Mouse (Mus musculus) intestine, embryonic 14.5 days (tissue): ENCODE measurements around the gene Ptprd. TPM values are rescaled to one million over a fixed set of nuclear protein-coding genes. Genes with fewer than 3 reads are reported as not detected.

Experiments
- ATAC-seq: fragments of 200-750 bp; cut with Nextera tagmentation; replicated peaks from 2 replicates; pipeline ENCODE4 v1.8.0; 2017; ENCODE audit warnings: low read depth, moderate number of reproducible peaks, moderate TSS enrichment, moderate library complexity; ENCODE audit not compliant: low FRiP score, low TSS enrichment
- DNase-seq: peaks from one replicate; pipeline ENCODE4 v3.0.0-alpha.2; 2018; ENCODE audit warnings: low spot score
- H3K27ac ChIP-seq: fragments of 300-500 bp; sonication (generic); 2 replicates; pipeline ENCODE4 v1.5.1; 2014; ENCODE audit warnings: low read depth, mild to moderate bottlenecking, control low read depth
- H3K27me3 ChIP-seq: fragments of 300-500 bp; sonication (generic); replicated peaks from 2 replicates; pipeline ENCODE4 v1.6.1; 2014; ENCODE audit warnings: low read length, control low read depth; ENCODE audit not compliant: control insufficient read depth, insufficient read depth
- H3K36me3 ChIP-seq: fragments of 300-500 bp; sonication (generic); 2 replicates; pipeline ENCODE4 v1.6.1; 2014; ENCODE audit warnings: low read length, control low read depth; ENCODE audit not compliant: control insufficient read depth, insufficient read depth
- H3K4me1 ChIP-seq: fragments of 300-500 bp; sonication (generic); replicated peaks from 2 replicates; pipeline ENCODE4 v1.6.1; 2014; ENCODE audit warnings: low read length, control low read depth, mixed read lengths; ENCODE audit not compliant: control insufficient read depth, insufficient read depth
- H3K4me2 ChIP-seq: fragments of 300-500 bp; sonication (generic); 2 replicates; pipeline ENCODE4 v1.6.1; 2014; ENCODE audit warnings: low read length
- H3K4me3 ChIP-seq: fragments of 300-500 bp; sonication (generic); 2 replicates; pipeline ENCODE4 v1.5.1; 2014; ENCODE audit warnings: low read depth, low read length, control low read depth, mixed read lengths
- H3K9ac ChIP-seq: fragments of 300-500 bp; sonication (generic); 2 replicates; pipeline ENCODE4 v1.6.1; 2014; ENCODE audit warnings: mild to moderate bottlenecking, low read length
- H3K9me3 ChIP-seq: fragments of 300-500 bp; sonication (generic); 2 replicates; pipeline ENCODE4 v1.6.1; 2016; ENCODE audit warnings: low read length, control low read depth; ENCODE audit not compliant: control insufficient read depth
- WGBS: fragments of 180-500 bp; shearing (Covaris S2); extraction: QIAGEN DNeasy Blood & Tissue Kit; methylation state at CpG from one replicate; pipeline ENCODE4 v1.1.7; 2014; 5-methylcytosine and 5-hydroxymethylcytosine counted together
- polyA plus RNA-seq: library from polyadenylated mRNA; unstranded; fragments of >200 nt; fragmentation: Nextera tagmentation; extraction: Ambion mirVana; gene quantifications from 2 replicates; pipeline ENCODE4 v1.2.1, GENCODE M21; 2014

Gene Ptprd
- polyA plus RNA-seq, 1 experiment from 2014 or later: 19.4 TPM

- H3K9ac ChIP-seq: no peak overlapping the region
- no peak overlapping the region for H3K27ac ChIP-seq
- DNase-seq: no peak
- H3K27me3 ChIP-seq: no peaks in the 10 kb centered on the region
- no peak overlapping the region for H3K4me2 ChIP-seq
- no peak overlapping the region for H3K4me3 ChIP-seq
- H3K4me1 ChIP-seq: no peaks in the 10 kb centered on the region
- H3K36me3 ChIP-seq: no peaks in the 10 kb centered on the region
- 52% methylated on average over 5 of the region's 5 CpGs for WGBS
- no peak for ATAC-seq
- no peaks in the 10 kb centered on the region for H3K9me3 ChIP-seq
These were observed 697.7 kb downstream of the Ptprd start for GRCm38 (mm10) chr4:77513914-77514628.

DNA sequence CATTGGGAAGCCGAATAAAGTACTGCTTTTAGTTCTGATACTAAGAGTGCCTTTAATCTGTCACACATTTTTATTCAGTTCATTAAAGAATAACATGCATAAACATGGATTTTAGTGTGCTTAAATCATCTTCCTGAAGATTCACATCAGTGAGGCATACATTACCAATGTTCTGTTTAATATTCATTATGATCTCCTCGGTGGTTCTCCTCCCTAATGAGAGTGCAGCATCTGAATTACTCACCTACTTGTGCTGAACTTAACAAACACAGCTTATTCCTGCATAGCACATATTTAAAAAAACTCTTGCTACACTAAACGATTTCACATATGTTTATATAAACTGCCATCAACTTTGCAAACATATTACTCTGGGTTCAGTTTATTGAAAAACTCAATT lies 698.7 kb downstream of the Ptprd start:
- Histone ChIP-seq H3K4me2 (no peak overlapping the region), H3K27me3 (no peaks in the 10 kb centered on the region), H3K9ac (no peak overlapping the region), H3K9me3 (no peaks in the 10 kb centered on the region), H3K27ac (no peak overlapping the region), H3K4me1 (no peaks in the 10 kb centered on the region), H3K36me3 (no peaks in the 10 kb centered on the region), H3K4me3 (no peak overlapping the region)
- 60% methylated on average over 3 of the region's 3 CpGs for WGBS
- DNase-seq (no peak), ATAC-seq (no peak)

- H3K9ac ChIP-seq: no peak overlapping the region
- no peaks in the 10 kb centered on the region for H3K4me1 ChIP-seq
- H3K4me2 ChIP-seq: no peak overlapping the region
- H3K4me3 ChIP-seq: no peak overlapping the region
- no peak overlapping the region for H3K27ac ChIP-seq
- H3K36me3 ChIP-seq: no peaks in the 10 kb centered on the region
- no peaks in the 10 kb centered on the region for H3K9me3 ChIP-seq
- no peaks in the 10 kb centered on the region for H3K27me3 ChIP-seq
- ATAC-seq (no peak), DNase-seq (no peak)
- 72% methylated on average over 7 of the region's 7 CpGs for WGBS
These were observed 757.7 kb downstream of the Ptprd start for GRCm38 (mm10) chr4:77454049-77454448.

GRCm38 (mm10) chr4:77399146-77399545 lies 812.6 kb downstream of the Ptprd start:
- no peak overlapping the region for H3K9ac ChIP-seq
- no peaks in the 10 kb centered on the region for H3K4me1 ChIP-seq
- no peak overlapping the region for H3K4me3 ChIP-seq
- no peak overlapping the region for H3K4me2 ChIP-seq
- H3K36me3 ChIP-seq: no peaks in the 10 kb centered on the region
- WGBS: 79% methylated on average over 4 of the region's 4 CpGs
- ATAC-seq (no peak), DNase-seq (no peak)
- H3K9me3 ChIP-seq: no peaks in the 10 kb centered on the region
- no peak overlapping the region for H3K27ac ChIP-seq
- H3K27me3 ChIP-seq: no peaks in the 10 kb centered on the region

- no peak for DNase-seq
- no peak overlapping the region for H3K4me3 ChIP-seq
- H3K27me3 ChIP-seq: no peaks in the 10 kb centered on the region
- no peak for ATAC-seq
- no peak overlapping the region for H3K4me2 ChIP-seq
- no peak overlapping the region for H3K9ac ChIP-seq
- no peaks in the 10 kb centered on the region for H3K36me3 ChIP-seq
- no peaks in the 10 kb centered on the region for H3K4me1 ChIP-seq
- H3K27ac ChIP-seq: no peak overlapping the region
- no peaks in the 10 kb centered on the region for H3K9me3 ChIP-seq
These were observed 850.0 kb downstream of the Ptprd start for GRCm38 (mm10) chr4:77361728-77362127.

DNA sequence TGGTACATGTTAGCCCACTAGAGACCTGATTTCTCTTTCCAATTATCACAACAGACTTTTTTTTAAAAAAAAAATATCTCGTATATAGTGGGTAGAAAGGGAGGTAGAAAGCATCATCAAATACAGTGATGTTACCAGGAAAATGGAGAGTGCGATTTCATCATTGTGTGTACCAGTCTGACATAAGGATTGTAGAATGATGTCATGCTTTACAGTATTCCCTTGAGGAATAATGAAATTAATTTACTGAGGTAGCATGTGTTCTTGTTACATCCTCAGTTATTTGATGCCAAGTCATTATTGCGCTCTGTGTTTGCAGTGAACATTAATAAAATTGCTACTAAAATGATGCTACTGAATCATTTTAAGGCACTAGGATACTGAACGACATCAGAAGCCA lies 884.6 kb downstream of the Ptprd start:
- H3K36me3 ChIP-seq: no peaks in the 10 kb centered on the region
- H3K9me3 ChIP-seq: no peaks in the 10 kb centered on the region
- WGBS: 79% methylated on average over 4 of the region's 4 CpGs
- no peak overlapping the region for H3K4me2 ChIP-seq
- H3K9ac ChIP-seq: no peak overlapping the region
- H3K27me3 ChIP-seq: no peaks in the 10 kb centered on the region
- ATAC-seq: no peak
- no peaks in the 10 kb centered on the region for H3K4me1 ChIP-seq
- H3K4me3 ChIP-seq: no peak overlapping the region
- no peak overlapping the region for H3K27ac ChIP-seq
- no peak for DNase-seq

DNA sequence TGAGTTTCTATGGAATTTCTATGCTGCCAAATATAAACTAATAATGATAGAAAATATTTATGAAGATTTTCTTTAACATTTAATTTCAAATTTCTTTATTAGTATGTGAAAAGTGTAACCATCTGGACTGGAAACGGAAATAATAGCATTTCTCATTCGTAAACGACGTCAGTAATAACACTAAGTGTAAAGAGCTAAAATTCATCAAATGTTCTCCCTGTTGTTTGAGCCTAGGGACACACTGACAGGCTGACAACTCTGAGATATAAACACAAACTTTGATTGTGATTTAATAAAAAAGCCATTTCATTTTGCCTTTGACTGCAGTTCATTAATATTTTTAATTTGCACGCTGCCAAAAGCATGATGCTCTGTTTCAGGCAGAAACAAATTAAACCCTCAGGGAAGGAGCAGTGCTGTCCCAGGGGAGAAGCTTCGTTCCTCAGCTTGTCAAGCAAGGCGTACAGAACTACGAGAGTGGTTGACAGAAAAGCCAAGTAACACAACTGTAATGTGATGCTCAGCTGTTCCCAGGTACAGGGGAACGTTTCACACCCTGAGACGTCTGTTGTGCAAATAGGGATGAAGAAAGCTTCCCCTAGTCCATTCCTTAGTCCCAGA lies 894.6 kb downstream of the Ptprd start:
- Histone ChIP-seq H3K9ac (no peak overlapping the region), H3K4me2 (no peak overlapping the region), H3K27me3 (no peaks in the 10 kb centered on the region), H3K9me3 (no peaks in the 10 kb centered on the region), H3K36me3 (no peaks in the 10 kb centered on the region), H3K4me1 (no peaks in the 10 kb centered on the region), H3K4me3 (no peak overlapping the region), H3K27ac (no peak overlapping the region)
- WGBS: 45% methylated on average over 10 of the region's 10 CpGs
- ATAC-seq (no peak), DNase-seq (no peak)

GRCm38 (mm10) chr4:77316644-77317043 lies 895.1 kb downstream of the Ptprd start:
- Histone ChIP-seq H3K4me3 (no peak overlapping the region), H3K27me3 (no peaks in the 10 kb centered on the region), H3K9me3 (no peaks in the 10 kb centered on the region), H3K9ac (no peak overlapping the region), H3K27ac (no peak overlapping the region), H3K4me2 (no peak overlapping the region), H3K4me1 (no peaks in the 10 kb centered on the region), H3K36me3 (no peaks in the 10 kb centered on the region)
- no peak for ATAC-seq
- WGBS: 49% methylated on average over 2 of the region's 2 CpGs
- DNase-seq: no peak
